Mouse (Mus musculus) spleen, postnatal 0 days (tissue): ENCODE data around the gene Spcs2. TPM values are rescaled to one million over a fixed set of nuclear protein-coding genes. Genes with fewer than 3 reads are reported as not detected.

Experiments
- polyA plus RNA-seq: library from polyadenylated mRNA; unstranded; fragments of >200 nt; fragmentation: Nextera tagmentation; extraction: Ambion mirVana; gene quantifications from 2 replicates; pipeline ENCODE4 v1.2.1, GENCODE M21; 2015

The Spcs2 gene
- 187 and 195 TPM in 2 replicates for polyA plus RNA-seq

GRCm38 (mm10) chr7:99863362-99863761, at the start of gene Spcs2:
Gene Spcs2 (minus strand): TSS chr7:99863462.

GRCm38 (mm10) chr7:99858813-99859585, 4.3 kb downstream of the Spcs2 start, which contains the start of gene Xrra1:
Gene Xrra1 (plus strand): TSS chr7:99859116.

GRCm38 (mm10) chr7:99828083-99828570, 35.1 kb downstream of the Spcs2 start, which contains the start of gene Neu3:
Gene Neu3 (minus strand): TSS chr7:99828417.

Other genes with a start within 250 kb of the Spcs2 start
- 1.0 and 1.9 TPM in 2 replicates for gene Tpbgl, start 236.4 kb downstream of the Spcs2 start, polyA plus RNA-seq
- 3.1 and 4.1 TPM in 2 replicates for gene Slco2b1, start 152.1 kb downstream of the Spcs2 start, polyA plus RNA-seq
- not detected in 2 replicates for gene Olfr520, start 133.2 kb downstream of the Spcs2 start, polyA plus RNA-seq
- not detected in 2 replicates for gene Olfr521, start 100.0 kb downstream of the Spcs2 start, polyA plus RNA-seq
- 4.5 and 5.8 TPM in 2 replicates for gene Neu3, start 35.0 kb downstream of the Spcs2 start, polyA plus RNA-seq
- 0.08 and 0.15 TPM in 2 replicates for gene Xrra1, start 4.3 kb downstream of the Spcs2 start, polyA plus RNA-seq
- gene Rnf169, start 117.0 kb upstream of the Spcs2 start, polyA plus RNA-seq, result 3.0 and 3.4 TPM in 2 replicates
- 0.59 and 0.81 TPM in 2 replicates for gene Chrdl2, start 142.7 kb upstream of the Spcs2 start, polyA plus RNA-seq